Mouse (Mus musculus): ENCODE results near the gene Zfp750.

Gene Zfp750

DNA sequence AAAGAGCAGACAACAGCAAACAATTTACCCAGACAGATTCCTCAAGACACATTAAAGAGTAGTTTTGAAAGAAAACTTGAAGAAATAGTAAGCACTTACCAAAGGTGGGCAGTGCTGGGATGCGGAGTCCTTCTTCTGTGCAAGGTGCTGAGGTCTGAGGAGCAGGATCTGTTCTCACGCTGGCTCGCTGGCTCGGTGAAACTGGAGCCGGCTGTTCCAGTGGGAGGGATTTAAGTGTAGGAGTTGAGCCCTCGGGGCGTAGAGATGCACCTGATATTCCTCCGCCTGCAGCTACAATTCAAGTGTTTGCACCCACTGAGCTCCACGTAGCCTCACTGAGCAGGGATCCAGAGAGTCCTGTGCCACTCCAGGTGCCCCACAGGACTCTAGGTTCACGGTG is at the start of gene Zfp750:
Gene Zfp750 (minus strand): TSS at position 203 of the 400 bp plus-strand sequence.
- DNase-seq (ENCODE audit: low read depth, low spot score), result no peak

DNA sequence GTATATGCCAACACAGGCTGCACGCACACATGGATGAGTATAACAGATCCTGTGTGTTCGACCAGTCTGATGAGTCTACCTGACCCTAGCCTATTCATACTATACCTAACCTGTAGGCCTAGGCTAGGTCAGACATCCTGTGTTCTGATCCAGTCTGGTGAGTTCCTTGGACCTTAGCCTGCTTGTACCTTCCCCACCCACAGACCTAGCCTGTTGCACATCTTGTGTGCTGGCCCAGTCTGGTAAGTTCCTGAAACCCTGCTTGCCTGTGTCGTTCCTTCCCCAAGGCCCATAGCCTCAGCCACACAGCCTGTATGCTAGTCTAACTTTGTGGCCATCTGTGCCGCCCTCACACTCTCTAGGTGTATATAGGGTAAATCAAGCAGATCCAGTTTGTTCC is 45.1 kb upstream of the Zfp750 start:
- DNase-seq (ENCODE audit: low read depth, low spot score), result no peak

DNA sequence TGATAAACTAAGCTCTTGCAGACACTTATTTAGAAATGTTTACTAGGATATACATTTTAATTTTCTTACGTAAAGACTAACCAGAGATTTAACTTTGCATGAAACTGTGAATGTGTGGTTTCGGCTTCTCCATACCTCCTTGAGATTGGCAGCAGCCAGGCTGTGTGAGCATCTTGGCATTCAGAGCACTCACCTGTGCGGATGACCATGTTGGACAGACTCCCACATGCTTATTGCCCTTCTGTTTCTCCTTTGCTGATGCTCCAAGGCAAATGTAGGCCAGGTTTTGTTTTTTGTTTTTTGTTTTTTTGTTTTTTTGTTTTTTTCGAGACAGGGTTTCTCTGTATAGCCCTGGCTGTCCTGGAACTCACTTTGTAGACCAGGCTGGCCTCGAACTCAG is 44.2 kb upstream of the Zfp750 start:
- DNase-seq (ENCODE audit: low read depth, low spot score), result no peak

DNA sequence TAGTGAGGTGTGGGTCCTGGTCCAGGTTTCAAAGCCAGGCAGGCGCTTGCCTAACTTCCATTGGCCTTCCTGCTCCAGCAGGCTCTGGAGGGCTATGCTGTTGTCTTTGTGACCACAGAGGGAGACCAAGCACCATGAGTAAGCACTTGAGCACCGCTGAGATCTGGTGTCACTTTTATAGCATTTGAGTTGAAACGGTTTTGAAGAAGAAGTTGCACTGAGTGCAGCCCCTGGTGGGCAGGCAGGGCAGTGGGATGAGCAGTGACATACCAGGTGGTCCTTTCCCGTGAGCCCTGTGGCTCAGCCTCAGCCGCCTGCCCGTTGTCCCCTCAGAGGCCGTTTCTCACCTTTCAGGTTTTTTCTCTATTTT is 41.1 kb upstream of the Zfp750 start:
- no peak for DNase-seq (ENCODE audit: low read depth, low spot score)

DNA sequence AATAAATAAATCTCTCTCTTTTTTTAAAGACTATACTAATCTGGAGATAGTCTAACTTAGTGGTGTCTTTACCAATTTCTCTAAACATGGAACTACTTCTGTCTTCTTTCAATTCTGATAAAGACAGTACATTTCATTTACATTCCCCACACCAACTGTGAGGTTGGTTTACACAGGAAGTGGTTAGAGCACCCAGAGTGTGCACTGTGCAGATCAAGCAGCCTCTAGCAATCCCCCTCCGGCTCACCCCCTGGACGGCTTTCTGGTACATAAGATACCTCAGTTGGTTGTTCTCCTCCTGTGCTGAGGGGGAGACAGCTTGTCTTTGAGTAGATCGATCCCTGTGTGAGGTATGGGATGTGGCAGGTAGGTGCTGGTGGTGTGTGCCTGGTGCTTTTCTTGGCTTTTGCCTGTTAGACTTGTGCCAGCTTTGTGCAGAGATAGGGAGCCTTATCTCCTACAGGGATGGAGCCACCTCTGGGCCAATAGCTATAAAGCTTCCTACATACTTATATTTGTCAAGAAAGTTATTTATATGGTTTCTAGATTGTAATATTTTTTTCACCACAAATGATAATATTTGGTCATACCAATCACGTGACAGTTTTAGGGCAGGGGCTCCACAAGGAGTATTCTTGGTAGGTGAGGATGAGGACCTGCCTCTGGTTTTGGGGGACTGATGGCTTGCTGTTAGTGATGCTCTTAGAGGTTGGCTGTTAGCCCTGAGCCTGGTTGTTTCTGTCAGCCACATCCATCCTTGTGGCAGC is 40.6 kb upstream of the Zfp750 start:
- DNase-seq (ENCODE audit: low read depth, low spot score), result no peak

DNA sequence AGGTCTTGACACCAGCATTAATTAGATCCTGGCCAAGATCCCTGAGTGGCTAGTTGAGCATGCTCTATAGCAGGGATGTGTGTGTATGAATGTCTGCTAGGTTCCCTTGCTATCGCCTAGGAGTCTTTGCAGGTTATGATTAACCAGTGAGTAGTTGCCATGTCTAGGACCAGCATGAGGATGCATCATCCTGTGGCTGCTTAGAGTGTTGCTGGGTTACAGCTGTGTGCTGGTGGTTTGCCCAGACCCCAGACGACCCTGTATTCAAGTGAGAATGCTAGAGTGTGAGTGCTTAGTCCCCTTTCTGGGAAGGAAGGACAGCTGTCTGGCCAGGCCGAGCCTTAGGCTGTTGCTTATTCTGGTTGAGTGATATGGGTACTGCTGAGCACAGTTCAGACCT is 39.4 kb upstream of the Zfp750 start:
- no peak for DNase-seq (ENCODE audit: low read depth, low spot score)

DNA sequence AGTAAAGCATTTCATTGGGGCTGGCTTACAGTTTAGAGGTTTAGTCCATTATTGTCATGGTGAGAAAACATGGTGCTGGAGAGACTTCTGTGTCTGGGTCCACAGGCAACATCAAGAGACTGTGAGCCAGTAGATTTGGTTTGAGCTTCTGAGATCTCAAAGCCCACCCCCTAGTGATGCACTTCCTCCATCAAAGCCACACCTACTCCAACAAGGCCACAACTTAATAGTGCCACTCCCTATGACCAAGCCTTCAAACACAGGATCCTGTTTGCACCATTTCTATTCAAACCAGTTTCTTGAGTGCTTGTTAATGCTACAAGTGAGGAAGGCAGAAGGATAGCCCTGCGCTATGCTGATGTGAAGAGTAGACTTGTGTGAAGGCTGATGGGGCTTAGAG is 38.8 kb upstream of the Zfp750 start:
- no peak for DNase-seq (ENCODE audit: low read depth, low spot score)

DNA sequence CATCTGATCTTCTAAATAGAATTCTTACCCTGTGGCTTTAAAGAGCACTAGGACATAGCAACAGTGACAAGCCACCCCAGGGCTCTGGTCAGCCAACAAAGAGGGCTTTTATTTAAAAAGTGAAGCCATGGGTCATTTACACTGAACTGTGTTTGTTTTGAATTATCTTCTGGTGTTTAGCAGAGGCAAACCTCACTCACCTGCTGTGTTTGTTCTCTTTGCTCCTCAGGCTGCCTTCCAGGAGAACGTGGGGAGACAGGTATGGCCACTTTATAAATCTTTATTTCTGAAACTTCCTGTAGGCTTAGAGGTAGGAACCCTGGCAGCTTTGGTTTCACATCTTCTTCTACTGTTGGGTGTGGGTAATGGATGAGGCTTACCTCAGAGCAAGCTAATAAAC is 37.6 kb upstream of the Zfp750 start:
- DNase-seq (ENCODE audit: low read depth, low spot score), result no peak

DNA sequence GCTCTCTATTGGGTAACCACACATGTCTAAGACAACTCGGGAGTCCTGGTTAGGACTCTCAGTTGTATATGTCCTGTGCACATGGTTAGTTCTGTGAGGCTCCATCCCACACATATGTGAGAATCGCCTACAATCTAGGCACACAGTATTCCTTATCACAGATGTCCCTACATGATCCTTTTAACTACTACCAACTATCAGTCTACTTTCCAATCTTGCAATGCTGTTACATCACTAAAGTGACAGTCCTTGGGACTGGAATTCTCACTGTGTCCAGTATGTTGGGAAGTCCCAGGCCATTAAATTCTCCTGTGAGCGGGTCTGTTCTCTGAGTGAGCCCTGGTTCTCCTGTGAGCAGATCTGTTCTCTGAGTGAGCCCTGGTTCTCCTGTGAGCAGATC is 34.3 kb upstream of the Zfp750 start:
- no peak for DNase-seq (ENCODE audit: low read depth, low spot score)

DNA sequence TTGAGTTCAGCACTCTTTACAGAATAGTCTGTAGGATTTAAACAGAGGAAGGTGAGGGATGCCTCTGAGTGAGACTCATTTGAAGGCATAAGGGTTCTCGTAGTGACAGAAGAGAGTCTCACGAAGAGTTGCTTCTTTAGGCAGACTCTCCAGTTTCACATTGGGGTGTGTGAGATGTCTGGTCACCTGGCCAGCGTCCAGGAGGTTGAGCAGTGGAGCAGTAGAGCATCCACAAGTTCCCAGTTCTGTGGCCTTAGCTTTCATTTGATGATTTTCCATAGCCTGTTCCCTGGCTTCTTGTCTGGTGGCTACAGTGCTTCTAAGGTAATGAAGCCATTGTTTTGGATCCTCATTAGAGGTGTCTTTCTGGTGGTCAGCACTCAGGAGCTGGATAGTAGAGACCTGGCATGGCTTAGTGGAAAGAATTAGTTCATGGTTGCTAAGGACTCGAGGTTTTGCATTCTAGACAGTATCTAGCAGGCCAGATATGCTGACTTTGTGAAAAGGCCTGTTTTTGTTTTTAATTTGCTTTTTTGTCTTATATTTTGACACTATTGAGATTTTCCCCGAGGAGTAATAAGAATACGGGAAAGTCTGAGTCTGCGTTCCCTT is 33.8 kb upstream of the Zfp750 start:
- DNase-seq (ENCODE audit: low read depth, low spot score), result no peak

DNA sequence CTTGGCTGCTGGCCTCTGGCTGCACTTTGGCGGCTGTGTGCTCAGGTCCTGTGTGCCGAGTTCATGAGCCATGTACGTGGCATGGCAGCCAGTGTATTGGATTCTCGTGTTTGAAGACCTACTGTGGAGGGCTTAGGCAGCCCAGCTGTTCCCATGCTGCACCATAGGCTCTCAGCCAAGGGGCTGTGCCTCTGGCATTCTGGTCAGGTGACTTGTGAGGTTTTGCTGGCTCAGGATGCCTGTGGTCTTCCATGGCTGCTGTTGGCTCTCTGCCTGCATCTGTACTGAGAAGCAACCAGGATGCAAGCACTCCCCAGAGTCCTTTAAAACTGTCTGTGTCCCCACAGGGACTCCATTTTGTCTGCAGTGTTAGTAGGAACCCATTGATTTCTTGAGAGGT is 33.0 kb upstream of the Zfp750 start:
- no peak for DNase-seq (ENCODE audit: low read depth, low spot score)

DNA sequence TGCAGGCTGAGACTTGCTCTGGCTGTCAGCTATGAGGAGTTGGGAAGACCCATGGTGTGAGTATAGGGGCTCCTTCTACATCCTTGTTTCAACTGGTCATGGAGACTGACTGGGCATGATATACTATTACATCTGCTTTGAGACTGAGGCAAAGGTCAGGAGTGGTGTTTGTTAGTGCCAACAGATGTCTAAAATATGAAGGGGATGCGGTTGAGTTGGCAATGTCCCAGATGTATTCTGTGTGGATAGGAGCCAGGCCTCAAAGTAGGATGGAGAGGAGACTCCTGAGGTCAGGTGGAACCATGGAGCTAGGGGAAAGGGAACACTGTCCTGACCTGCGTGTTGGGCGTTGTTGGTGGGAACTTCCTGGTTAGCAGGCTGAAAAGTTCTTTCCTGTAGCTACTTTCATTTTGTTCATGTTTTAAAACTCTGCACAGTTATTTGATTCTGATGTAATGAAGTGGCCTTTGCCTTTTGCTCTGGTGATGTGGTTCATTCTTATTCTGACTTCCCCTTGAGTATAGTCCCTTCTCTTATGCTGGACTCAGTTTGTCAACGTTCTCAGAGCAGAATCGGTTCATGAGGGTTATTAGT is 32.2 kb upstream of the Zfp750 start:
- no peak for DNase-seq (ENCODE audit: low read depth, low spot score)

DNA sequence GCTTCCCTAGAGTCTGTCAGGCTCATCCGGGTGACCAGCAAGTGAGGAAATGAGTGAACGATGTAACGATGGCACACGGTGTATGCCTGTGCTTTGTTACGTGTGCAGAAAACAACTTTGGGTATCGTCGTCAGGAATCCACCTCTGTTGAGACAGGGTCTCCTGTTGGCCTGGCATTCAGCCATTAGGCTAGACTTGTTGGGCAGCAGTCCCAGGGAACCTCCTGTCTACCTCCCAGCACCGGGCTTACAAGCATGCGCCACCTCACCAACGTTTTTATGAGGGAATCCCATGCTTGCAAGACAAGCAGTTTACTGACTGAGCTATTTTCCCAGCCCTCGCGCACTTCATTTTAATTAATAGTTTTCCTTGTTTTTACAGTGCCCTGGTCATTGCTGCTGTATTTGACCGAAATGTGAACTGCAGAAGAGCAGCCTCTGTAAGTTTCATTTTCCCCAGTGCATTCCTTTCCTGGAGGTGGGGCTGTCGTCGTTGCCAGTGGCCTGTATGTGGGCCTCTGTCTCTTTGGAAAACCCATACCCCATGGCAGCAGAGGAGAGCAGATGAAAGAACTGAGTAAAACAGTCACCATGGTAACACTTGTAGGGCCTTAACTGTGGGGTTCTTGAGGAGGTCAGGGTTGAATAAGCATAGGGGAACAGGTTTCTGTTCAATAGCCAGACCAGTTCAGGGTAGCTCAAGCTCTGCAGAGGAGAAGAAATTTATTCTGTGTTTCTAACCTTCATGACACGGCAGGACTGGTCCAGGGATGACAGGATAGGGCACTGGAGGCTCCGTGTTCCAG is 30.9 kb upstream of the Zfp750 start:
- DNase-seq (ENCODE audit: low read depth, low spot score), result no peak

DNA sequence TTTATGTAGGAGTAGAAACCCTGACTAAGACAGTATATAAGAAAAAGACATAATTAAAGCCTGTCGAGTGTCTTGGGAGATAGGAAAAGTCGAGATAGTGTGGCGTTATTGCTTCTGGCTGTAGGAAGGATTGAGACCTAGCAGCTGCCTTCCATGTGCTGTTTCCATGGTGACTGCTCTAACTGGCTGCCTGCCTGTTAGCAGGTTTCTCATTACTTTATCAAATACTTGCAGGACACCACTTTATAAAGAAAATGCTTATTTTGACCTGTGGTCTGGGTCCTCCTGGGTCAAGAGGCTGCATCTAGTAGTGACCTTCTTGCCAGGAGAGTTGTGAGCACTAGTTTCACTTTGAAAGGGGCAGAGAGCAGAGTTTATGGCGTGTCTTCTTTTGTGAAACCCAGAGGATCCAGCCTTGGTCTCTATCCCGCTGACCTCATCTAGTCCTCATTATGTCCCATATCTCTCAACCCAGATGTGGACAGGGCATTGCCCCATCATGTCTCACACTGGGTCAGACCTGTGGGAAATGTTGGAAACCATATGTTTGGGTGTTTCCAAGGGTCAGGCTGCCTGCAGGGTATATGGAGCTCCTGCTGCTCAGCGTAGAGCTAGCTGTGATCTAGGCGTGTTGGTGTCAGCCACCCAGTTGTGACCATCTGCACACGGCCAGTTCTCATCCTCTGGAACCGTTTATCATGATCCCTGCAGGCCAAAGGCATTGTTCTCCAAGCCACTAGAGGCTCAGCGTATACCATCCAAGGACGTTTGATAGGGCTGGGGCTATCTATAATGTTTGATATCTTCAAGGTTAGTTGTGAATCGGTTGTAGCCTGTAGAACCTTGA is 30.1 kb upstream of the Zfp750 start:
- DNase-seq (ENCODE audit: low read depth, low spot score), result no peak

DNA sequence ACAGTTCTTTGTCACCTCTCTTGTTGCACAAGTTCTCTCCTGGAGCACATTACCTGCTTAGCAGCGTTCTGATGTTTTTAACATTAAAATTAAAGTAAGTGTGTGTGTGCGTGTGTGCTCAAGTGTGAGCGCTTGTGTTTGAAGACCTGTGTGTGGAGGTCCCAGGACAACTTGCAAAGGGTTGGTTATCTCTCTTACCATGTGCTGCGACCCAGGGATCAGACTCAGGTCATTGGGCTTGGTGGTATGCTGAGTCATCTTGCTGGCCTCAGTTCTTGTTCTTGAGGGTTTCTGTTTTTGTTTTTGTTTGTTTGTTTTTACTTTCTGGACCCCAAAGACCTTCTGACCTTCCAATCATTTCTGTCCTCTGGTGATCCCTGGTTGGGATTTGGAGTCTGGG is 28.8 kb upstream of the Zfp750 start:
- no peak for DNase-seq (ENCODE audit: low read depth, low spot score)

DNA sequence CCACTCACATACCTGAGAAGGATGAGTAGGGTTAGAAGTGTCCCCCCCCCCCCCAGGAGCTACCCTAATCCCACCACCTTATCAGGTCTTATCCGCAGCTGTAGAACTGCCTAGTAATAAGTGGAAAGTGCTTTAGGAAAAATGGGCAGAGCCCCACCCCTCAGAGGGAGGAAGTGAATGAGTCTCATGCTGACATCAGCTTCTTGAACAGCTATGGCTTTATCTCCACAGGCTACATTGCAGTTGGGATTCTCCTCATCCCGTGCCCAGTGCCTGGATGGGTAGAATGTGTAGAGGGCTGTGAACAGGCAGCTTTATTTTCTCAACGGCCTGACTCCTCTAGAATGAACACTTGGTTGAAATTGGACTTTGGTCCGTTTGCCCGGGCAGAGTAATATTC is 28.1 kb upstream of the Zfp750 start:
- DNase-seq (ENCODE audit: low read depth, low spot score), result no peak

DNA sequence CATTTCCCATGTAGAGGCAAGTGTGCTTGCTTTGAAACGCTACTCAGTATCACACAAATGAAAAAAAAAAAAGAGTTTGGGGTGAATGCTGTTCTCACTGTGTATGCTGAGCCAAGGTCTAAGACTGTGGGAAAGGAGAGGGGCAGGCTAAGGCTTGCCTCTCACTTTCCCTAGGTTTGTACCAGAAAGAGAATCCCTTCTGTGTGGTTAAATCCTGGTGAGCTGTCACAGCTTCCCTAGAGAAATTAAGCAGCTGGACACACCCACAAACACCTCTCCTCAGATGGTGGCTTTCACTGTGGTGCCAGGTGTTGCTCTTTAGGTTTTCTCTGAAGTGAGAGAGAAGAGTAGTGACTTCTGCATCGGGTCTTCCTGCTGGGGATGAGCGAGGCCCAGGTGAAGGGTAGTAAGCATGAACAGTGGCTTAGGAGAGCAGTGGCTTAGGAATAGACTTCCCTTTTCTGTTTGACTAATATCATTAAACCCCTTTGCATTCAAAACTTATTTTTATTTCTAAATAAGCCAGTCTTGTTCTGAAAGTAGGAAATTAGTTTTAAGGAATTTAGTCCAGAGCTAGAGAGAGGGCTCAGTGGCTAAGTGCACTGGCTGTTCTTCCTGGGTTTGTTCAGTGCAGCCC is 26.4 kb upstream of the Zfp750 start:
- no peak for DNase-seq (ENCODE audit: low read depth, low spot score)

DNA sequence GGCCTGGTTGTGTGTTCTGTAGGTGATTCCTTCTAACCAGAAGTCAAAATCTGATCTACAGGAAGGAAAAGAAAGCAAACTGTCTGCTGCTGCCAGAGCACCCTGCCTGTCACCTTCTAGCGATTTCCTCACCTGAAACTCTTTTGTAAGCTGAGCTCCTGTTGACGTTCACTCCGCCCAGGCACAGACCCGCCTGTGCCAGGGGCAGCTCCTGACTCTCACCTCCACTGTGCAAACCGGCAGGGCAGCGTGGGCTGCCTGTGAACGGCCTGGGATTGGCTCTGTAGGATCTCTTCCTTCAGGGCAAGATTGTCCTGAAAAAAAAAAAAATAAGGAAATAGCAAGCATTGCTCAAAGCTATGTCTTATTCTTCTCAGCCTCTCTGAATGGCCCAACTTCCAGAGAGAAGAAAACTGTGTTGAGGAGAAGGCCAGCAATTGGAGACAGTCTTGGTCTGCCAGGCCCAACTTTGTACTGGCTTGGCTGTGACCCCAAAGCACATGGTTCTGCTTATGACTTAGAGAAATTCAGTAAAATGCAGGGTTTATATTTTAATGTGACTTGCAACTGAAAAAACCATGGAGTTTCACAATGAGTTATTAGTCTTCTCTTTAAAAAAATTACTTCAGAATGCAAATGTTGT is 25.7 kb upstream of the Zfp750 start:
- no peak for DNase-seq (ENCODE audit: low read depth, low spot score)

DNA sequence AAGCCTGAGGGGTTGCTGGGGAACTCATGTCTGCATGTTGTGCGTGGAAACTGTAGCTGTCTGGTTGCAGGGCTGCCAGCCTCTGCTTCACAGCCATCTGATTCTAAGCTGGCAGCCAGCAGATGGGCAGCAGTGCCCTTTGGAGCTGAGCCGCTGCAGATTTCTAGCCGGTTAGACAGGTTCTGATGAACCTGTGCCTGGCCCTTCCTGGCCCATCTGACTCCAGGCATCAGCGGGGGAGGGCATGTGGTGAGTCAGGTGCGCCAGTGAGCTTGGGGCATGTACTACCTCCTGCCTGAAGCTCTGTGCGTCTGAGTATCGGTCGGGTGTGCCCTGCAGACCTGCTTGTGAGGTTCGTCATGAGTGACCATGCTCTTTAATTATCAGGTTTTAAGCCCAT is 24.8 kb upstream of the Zfp750 start:
- no peak for DNase-seq (ENCODE audit: low read depth, low spot score)

DNA sequence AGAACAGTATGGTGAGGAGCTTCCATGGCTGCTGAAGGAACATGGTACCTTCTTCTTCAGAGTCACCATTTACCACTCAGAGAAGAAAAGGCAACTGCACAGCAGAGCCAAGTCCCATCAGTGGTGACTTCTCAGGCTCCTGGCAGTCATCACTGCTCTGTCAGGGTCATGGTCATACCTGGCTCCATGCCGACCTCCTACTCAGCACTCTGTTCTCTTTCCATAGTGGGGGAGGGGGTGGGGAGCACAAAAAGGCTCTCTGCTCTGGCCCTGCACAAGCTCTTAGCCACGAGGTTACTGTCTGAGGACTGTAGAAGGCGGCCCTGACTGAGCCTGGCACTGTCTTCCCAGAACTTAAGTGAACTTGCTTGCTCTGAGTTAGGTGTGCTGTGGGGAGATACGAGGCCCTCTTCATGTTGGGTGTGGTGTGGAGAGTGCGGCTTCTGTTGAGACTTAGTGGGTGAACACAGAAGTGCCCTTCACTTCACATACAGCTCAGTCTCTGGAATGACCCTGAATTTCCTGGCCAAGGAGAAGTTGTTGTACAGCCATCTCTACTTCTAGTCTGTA is 24.2 kb upstream of the Zfp750 start:
- no peak for DNase-seq (ENCODE audit: low read depth, low spot score)
